Mouse (Mus musculus) monocyte, adult 59 days (primary cell): ENCODE data around the gene Ints12. TPM values are rescaled to one million over a fixed set of nuclear protein-coding genes. Genes with fewer than 3 reads are reported as not detected.

ENCODE experiments used
- total RNA-seq, 2 experiments: library from RNA; stranded (reverse); gene quantifications; one replicate each; pipeline ENCODE4 v1.2.4; 2023

Ints12 gene
- 10 to 100 TPM; 27.8 to 30.2 TPM for total RNA-seq

GRCm38 (mm10) chr3:133091664-133092273, at the start of gene Ints12, which contains the start of gene Gstcd:
Gene Ints12 (plus strand): TSS chr3:133091840.
Gene Gstcd (minus strand): TSS chr3:133092033.

Other genes starting within 250 kb of the Ints12 start
- gene Npnt, start 141.5 kb upstream of the Ints12 start, total RNA-seq: under 1 TPM in 1 of 2 experiments, not detected in 1; 0.21 TPM
- 1 to 10 TPM; 6.9 to 7.8 TPM for gene Gstcd, start 193 bp downstream of the Ints12 start, total RNA-seq
- gene Arhgef38, start 143.1 kb downstream of the Ints12 start, total RNA-seq: not detected
- 10 to 100 TPM; 15.7 to 18.0 TPM for gene Ppa2, start 218.3 kb downstream of the Ints12 start, total RNA-seq